Mouse (Mus musculus): ENCODE measurements around the gene Pgs1. TPM values are rescaled to one million over a fixed set of nuclear protein-coding genes. Genes with fewer than 3 reads are reported as not detected.

Gene Pgs1
- total and polyA plus RNA-seq, 3 experiments, result 38.1 to 60.5 (median 50.8) TPM

GRCm38 (mm10) chr11:117941325-117941834 lies 44.7 kb upstream of the Pgs1 start:
- no peak overlapping the region for H3K4me3 ChIP-seq (replicated peaks in 1 of 3; ENCODE audit: low read depth in 2 of 3, low read length in 2 of 3, poor library complexity in 1 of 3)
- peaks cover 13 to 38% of the 10 kb centered on the region in 2 experiments for H3K4me1 ChIP-seq (ENCODE audit: control insufficient read depth in 1 of 2, insufficient read depth in 2 of 2)
- H3K79me2 ChIP-seq (replicated peaks; ENCODE audit: control insufficient read depth, extremely low read depth, insufficient read depth, poor library complexity, severe bottlenecking), result no peaks in the 10 kb centered on the region
- H3K4me2 ChIP-seq (ENCODE audit: insufficient read depth, low read depth, poor library complexity, severe bottlenecking), result no peak overlapping the region
- no peak overlapping the region for H3K27ac ChIP-seq (ENCODE audit: insufficient read depth, low read depth)
- dilution Hi-C loops (cut with MboI; ENCODE audit: extremely low pct_ligation_motif_present, extremely low pct_unique_long_range_greater_than_20kb, low sequenced_read_pairs) (no loop called here), in situ Hi-C loops (cut with MboI; ENCODE audit: low pct_ligation_motif_present, low pct_unique_long_range_greater_than_20kb, low sequenced_read_pairs) (no loop called here)
- peaks cover 23% of the 10 kb centered on the region for H3K27me3 ChIP-seq (replicated peaks)
- peaks cover 2% of the 10 kb centered on the region for H3K9me3 ChIP-seq (replicated peaks; ENCODE audit: low read length)
- TF ChIP-seq HCFC1 (IDR thresholded peaks at IDR 0.05; ENCODE audit: low read depth, low read length), result no peak
- no peak for TF ChIP-seq ZKSCAN1 (IDR thresholded peaks at IDR 0.05; ENCODE audit: borderline replicate concordance, low read depth, low read length)
- TF ChIP-seq E2F4 (IDR thresholded peaks at IDR 0.05; ENCODE audit: insufficient replicate concordance, low read depth, low read length), result no peak
- no peak for TF ChIP-seq BHLHE40 (IDR thresholded peaks at IDR 0.05; ENCODE audit: low read depth, low read length)
- TF ChIP-seq ZNF384 (IDR thresholded peaks at IDR 0.05; ENCODE audit: low read depth, low read length), result no peak
- no peak for TF ChIP-seq ZC3H11A (IDR thresholded peaks at IDR 0.05; ENCODE audit: low read depth, low read length)
- no peak for TF ChIP-seq JUN (IDR thresholded peaks at IDR 0.05; ENCODE audit: insufficient read depth, low read depth, low read length)
- no peak for DNase-seq (ENCODE audit: extremely low read depth)
- no peak overlapping the region for H3K9ac ChIP-seq (ENCODE audit: insufficient read depth, low read depth)
- no peaks in the 10 kb centered on the region for H3K36me3 ChIP-seq (replicated peaks in 1 of 2; ENCODE audit: control insufficient read depth in 1 of 2, insufficient read depth in 1 of 2, low read length in 1 of 2)

GRCm38 (mm10) chr11:117941848-117942247 lies 44.2 kb upstream of the Pgs1 start:
- in situ Hi-C loops (cut with MboI; ENCODE audit: low pct_ligation_motif_present, low pct_unique_long_range_greater_than_20kb, low sequenced_read_pairs) (no loop called here), dilution Hi-C loops (cut with MboI; ENCODE audit: extremely low pct_ligation_motif_present, extremely low pct_unique_long_range_greater_than_20kb, low sequenced_read_pairs) (no loop called here)
- Histone ChIP-seq H3K36me3 (replicated peaks in 1 of 2; ENCODE audit: control insufficient read depth in 1 of 2, insufficient read depth in 1 of 2, low read length in 1 of 2) (no peaks in the 10 kb centered on the region), H3K79me2 (replicated peaks; ENCODE audit: control insufficient read depth, extremely low read depth, insufficient read depth, poor library complexity, severe bottlenecking) (no peaks in the 10 kb centered on the region), H3K9ac (ENCODE audit: insufficient read depth, low read depth) (no peak overlapping the region), H3K27me3 (replicated peaks) (peaks cover 20% of the 10 kb centered on the region), H3K27ac (ENCODE audit: insufficient read depth, low read depth) (no peak overlapping the region), H3K4me1 (ENCODE audit: control insufficient read depth in 1 of 2, insufficient read depth in 2 of 2) (peaks cover 13 to 43% of the 10 kb centered on the region in 2 experiments), H3K9me3 (replicated peaks; ENCODE audit: low read length) (peaks cover 2% of the 10 kb centered on the region), H3K4me2 (ENCODE audit: insufficient read depth, low read depth, poor library complexity, severe bottlenecking) (no peak overlapping the region), H3K4me3 (replicated peaks in 1 of 3; ENCODE audit: low read depth in 2 of 3, low read length in 2 of 3, poor library complexity in 1 of 3) (no peak overlapping the region)
- TF ChIP-seq SIN3A (IDR thresholded peaks at IDR 0.05; ENCODE audit: low read length) (no peak), CTCF (conservative IDR thresholded peaks at IDR 0.05 in 1 of 2, IDR thresholded peaks at IDR 0.05 in 1 of 2; ENCODE audit: low read depth in 2 of 2, low read length in 2 of 2) (peak in 1 of 2 experiments; percentile 29; a peak in 2 of 4 replicates), SMC3 (IDR thresholded peaks at IDR 0.05; ENCODE audit: low read depth, low read length) (0 out of 2 replicates have a peak, but pooled peaks have one; percentile 13)
- DNase-seq (ENCODE audit: extremely low read depth), result no peak

GRCm38 (mm10) chr11:117946195-117946979 lies 39.7 kb upstream of the Pgs1 start:
- peaks cover 8% of the 10 kb centered on the region for H3K9me3 ChIP-seq (replicated peaks; ENCODE audit: low read length)
- H3K27ac ChIP-seq (ENCODE audit: insufficient read depth, low read depth), result peak overlapping the region; percentile 91
- H3K36me3 ChIP-seq (replicated peaks in 1 of 2; ENCODE audit: control insufficient read depth in 1 of 2, insufficient read depth in 1 of 2, low read length in 1 of 2), result no peaks in the 10 kb centered on the region
- peak overlapping the region in 2 of 3 experiments; percentile 4 to 31 for H3K4me3 ChIP-seq (replicated peaks in 1 of 3; ENCODE audit: low read depth in 2 of 3, low read length in 2 of 3, poor library complexity in 1 of 3)
- H3K4me2 ChIP-seq (ENCODE audit: insufficient read depth, low read depth, poor library complexity, severe bottlenecking), result peak overlapping the region; percentile 74
- dilution Hi-C loops (cut with MboI; ENCODE audit: extremely low pct_ligation_motif_present, extremely low pct_unique_long_range_greater_than_20kb, low sequenced_read_pairs), result no loop called here
- peaks cover 23% of the 10 kb centered on the region for H3K27me3 ChIP-seq (replicated peaks)
- peak; percentile 96 for DNase-seq (ENCODE audit: extremely low read depth)
- no peaks in the 10 kb centered on the region for H3K79me2 ChIP-seq (replicated peaks; ENCODE audit: control insufficient read depth, extremely low read depth, insufficient read depth, poor library complexity, severe bottlenecking)
- peak overlapping the region; percentile 1; the same call in 1 of the 2 replicates for H3K9ac ChIP-seq (ENCODE audit: insufficient read depth, low read depth)
- in situ Hi-C loops (cut with MboI; ENCODE audit: low pct_ligation_motif_present, low pct_unique_long_range_greater_than_20kb, low sequenced_read_pairs), result no loop called here
- peaks cover 22 to 67% of the 10 kb centered on the region in 2 experiments for H3K4me1 ChIP-seq (ENCODE audit: control insufficient read depth in 1 of 2, insufficient read depth in 2 of 2)
- TF ChIP-seq CHD2 (IDR thresholded peaks at IDR 0.05; ENCODE audit: low read length), result peak; percentile 93
- TF ChIP-seq POLR2A (IDR thresholded peaks at IDR 0.05; ENCODE audit: low read depth, low read length), result peak; percentile 56; the same call in 1 of the 2 replicates
- peak; percentile 86 for TF ChIP-seq MAFK (IDR thresholded peaks at IDR 0.05; ENCODE audit: insufficient replicate concordance, low read length)
- TF ChIP-seq SMC3 (IDR thresholded peaks at IDR 0.05; ENCODE audit: low read depth, low read length), result peak; percentile 46
- TF ChIP-seq MXI1 (IDR thresholded peaks at IDR 0.05; ENCODE audit: low read depth, low read length), result no peak
- 0 out of 2 replicates have a peak, but pooled peaks have one; percentile 28 for TF ChIP-seq E2F4 (IDR thresholded peaks at IDR 0.05; ENCODE audit: insufficient replicate concordance, low read depth, low read length)
- TF ChIP-seq MEF2A (IDR thresholded peaks at IDR 0.05; ENCODE audit: borderline replicate concordance, low read depth, low read length), result peak; percentile 93
- TF ChIP-seq NELFE (IDR thresholded peaks at IDR 0.05; ENCODE audit: low read depth, low read length), result no peak
- no peak for TF ChIP-seq NRF1 (IDR thresholded peaks at IDR 0.05; ENCODE audit: low read depth, low read length)
- TF ChIP-seq JUN (IDR thresholded peaks at IDR 0.05; ENCODE audit: insufficient read depth, low read depth, low read length), result peak; percentile 62
- TF ChIP-seq IRF4 (IDR thresholded peaks at IDR 0.05; ENCODE audit: low read depth, low read length), result peak; percentile 99
- peak; percentile 97 for TF ChIP-seq RCOR1 (conservative IDR thresholded peaks at IDR 0.05; ENCODE audit: low read depth, low read length)
- peak; percentile 93 for TF ChIP-seq BHLHE40 (IDR thresholded peaks at IDR 0.05; ENCODE audit: low read depth, low read length)
- TF ChIP-seq ZNF384 (IDR thresholded peaks at IDR 0.05; ENCODE audit: low read depth, low read length), result peak; percentile 19; the same call in 1 of the 2 replicates
- TF ChIP-seq ZMIZ1 (IDR thresholded peaks at IDR 0.05; ENCODE audit: low read depth, low read length), result no peak
- 0 out of 2 replicates have a peak, but pooled peaks have one; percentile 42 for TF ChIP-seq SIN3A (IDR thresholded peaks at IDR 0.05; ENCODE audit: low read length)
- TF ChIP-seq ETS1 (conservative IDR thresholded peaks at IDR 0.05; ENCODE audit: low read depth, low read length), result peak; percentile 97
- no peak for TF ChIP-seq UBTF (IDR thresholded peaks at IDR 0.05; ENCODE audit: low read depth, low read length)
